Mouse (Mus musculus) heart, postnatal 0 days (tissue): Measurements from ENCODE around the gene Btbd7.

Source experiments
- CTCF ChIP-seq: IDR thresholded peaks from 2 replicates; pipeline ENCODE4 v1.5.1; 2016; ENCODE audit warnings: antibody characterized with exemption, control low read depth, low read depth
- EP300 ChIP-seq: IDR thresholded peaks from 2 replicates; pipeline ENCODE4 v1.6.1; 2016; ENCODE audit warnings: antibody characterized with exemption, low read depth

- TF ChIP-seq CTCF (no peak), EP300 (no peak)
Measured at GRCm38 (mm10) chr12:102860806-102861205, 17.5 kb downstream of the Btbd7 start.
